Mouse (Mus musculus): ENCODE measurements around the gene Dram1.

The Dram1 gene

GRCm38 (mm10) chr10:88330695-88331094 is 48.2 kb downstream of the Dram1 start:
- CTCF ChIA-PET = interaction anchor here (0.5 to 1.7 kb wide), 8 partner anchors 13 to 1467 kb away, joined by 3 to 6 read pairs (median 4); no protein-coding TSS in a partner anchor
- POLR2A ChIA-PET = interaction anchor here in 1 of 4 experiments (0.7 kb wide), 1 partner anchor 245 kb away, joined by 3 read pairs; no protein-coding TSS in a partner anchor

GRCm38 (mm10) chr10:88328056-88328450 is 50.8 kb downstream of the Dram1 start:
- ChIA-PET CTCF (interaction anchor here in 3 of 4 experiments (0.5 to 1.5 kb wide), 16 partner anchors 8 to 1304 kb away, joined by 3 to 7 read pairs (median 4); no protein-coding TSS in a partner anchor), POLR2A (no interaction called here)

DNA sequence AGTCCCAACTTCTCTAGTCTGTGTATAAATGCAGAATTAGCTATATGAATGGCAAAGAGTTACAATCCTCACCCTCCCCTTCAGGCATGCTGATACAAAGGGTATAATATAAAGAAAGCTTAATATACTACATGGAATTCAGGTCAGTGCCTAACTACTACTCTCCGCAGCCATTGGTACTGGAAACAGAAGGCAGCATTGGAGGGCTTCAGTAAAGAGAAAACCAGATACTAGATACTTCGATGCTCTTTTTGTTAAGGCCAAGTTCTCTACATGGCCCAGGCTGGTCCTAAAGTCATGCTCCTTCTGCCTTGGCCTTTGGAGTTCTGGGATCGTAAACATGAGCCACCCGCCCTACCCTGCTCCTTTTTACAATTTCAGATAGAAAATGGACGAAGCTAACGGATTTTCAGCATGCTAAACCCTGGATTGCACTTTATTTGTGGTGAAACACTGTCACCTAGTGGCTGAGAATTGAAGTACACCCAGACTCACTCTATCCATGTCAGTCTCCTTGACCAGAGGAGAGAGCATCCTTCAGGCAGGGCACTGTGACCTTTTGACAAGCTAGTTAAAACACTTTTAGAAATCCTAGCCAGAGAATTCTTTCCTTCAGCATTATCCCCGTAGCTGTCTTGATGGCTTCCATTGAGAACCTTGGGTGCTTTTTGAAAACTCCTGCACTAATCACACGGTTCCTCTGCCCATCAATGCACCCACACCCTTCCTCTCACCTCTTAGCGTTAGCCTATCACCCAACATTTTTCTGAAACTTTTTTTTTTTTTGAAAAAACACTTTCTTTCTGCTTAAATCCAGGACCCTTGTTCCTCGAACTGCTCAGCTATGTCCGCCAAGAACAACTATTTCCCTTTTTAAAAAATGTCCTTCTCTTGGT is 51.5 kb downstream of the Dram1 start:
- ChIA-PET CTCF (interaction anchor here (0.5 to 1.5 kb wide), 22 partner anchors 8 to 1303 kb away, joined by 3 to 7 read pairs (median 3); partner anchors contain the start of gene Washc3 (in 1 of the 4)), POLR2A (interaction anchor here in 1 of 4 experiments (0.7 kb wide), 1 partner anchor 324 kb away, joined by 3 read pairs; no protein-coding TSS in a partner anchor)

- ChIA-PET POLR2A (no interaction called here), CTCF (no interaction called here)
Observed at GRCm38 (mm10) chr10:88321739-88322138, 57.1 kb downstream of the Dram1 start.

GRCm38 (mm10) chr10:88320714-88321416 is 58.0 kb downstream of the Dram1 start:
- ChIA-PET CTCF (interaction anchor here in 2 of 4 experiments (0.6 kb wide), 2 partner anchors 19 to 106 kb away, joined by 3 to 11 read pairs; no protein-coding TSS in a partner anchor), POLR2A (interaction anchor here in 1 of 4 experiments (0.6 kb wide), 1 partner anchor 410 kb away, joined by 5 read pairs; the partner anchor contains the start of gene Arl1)

GRCm38 (mm10) chr10:88318179-88318578 is 60.7 kb downstream of the Dram1 start:
- CTCF ChIA-PET = interaction anchor here in 1 of 4 experiments (0.8 kb wide), 1 partner anchor 9 kb away, joined by 3 read pairs; no protein-coding TSS in a partner anchor
- POLR2A ChIA-PET = no interaction called here

- POLR2A ChIA-PET = no interaction called here
- CTCF ChIA-PET = interaction anchor here in 1 of 4 experiments (0.6 kb wide), 1 partner anchor 13 kb away, joined by 3 read pairs; no protein-coding TSS in a partner anchor
Observed at GRCm38 (mm10) chr10:88317151-88317550, 61.7 kb downstream of the Dram1 start.

DNA sequence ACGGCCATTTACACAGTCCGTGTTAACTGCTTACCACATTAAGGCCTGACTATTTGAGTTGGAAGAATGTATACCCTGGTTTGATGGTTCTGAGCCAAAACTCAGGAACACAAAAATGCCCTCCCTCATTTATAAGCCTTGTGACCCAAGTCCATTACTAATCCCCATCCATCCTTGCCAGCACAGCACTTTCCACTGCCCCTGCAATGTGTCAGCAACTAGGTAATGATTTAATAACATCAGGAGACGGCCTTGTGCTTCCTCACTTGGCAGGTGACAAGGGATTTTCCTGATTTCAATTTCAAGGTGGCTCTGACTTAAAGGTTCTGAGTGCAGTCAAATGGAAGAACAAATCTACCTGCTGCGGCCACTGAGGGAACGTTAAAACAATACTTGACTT is 64.0 kb downstream of the Dram1 start:
- ChIA-PET CTCF (interaction anchor here in 1 of 4 experiments (1.2 kb wide), 1 partner anchor 13 kb away, joined by 3 read pairs; no protein-coding TSS in a partner anchor), POLR2A (no interaction called here)

GRCm38 (mm10) chr10:88309851-88310250 is 69.0 kb downstream of the Dram1 start:
- POLR2A ChIA-PET = interaction anchor here in 1 of 4 experiments (0.6 kb wide), 1 partner anchor 25 kb away, joined by 4 read pairs; no protein-coding TSS in a partner anchor
- CTCF ChIA-PET = no interaction called here

DNA sequence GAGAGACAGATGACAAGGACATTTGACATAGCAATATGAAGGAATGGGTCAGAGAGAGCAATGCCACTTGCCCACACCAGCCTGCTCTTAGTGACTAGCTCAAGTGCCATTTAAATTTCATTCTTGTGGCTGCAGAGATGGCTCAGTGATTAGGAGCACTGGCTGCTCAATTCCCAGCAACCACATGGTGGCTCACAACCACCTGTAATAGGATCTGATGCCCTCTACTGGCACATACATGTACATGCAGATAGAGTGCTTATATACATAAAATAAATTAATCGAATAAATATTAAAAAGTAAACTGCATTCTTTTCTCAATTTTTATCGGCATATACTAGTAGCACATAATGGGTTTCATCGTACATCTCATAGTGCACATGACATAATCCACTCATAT is 72.6 kb downstream of the Dram1 start:
- POLR2A ChIA-PET = no interaction called here
- CTCF ChIA-PET = interaction anchor here in 1 of 4 experiments (1.0 kb wide), 2 partner anchors 25 to 754 kb away, joined by 3 to 4 read pairs; no protein-coding TSS in a partner anchor

- ChIA-PET CTCF (interaction anchor here in 3 of 4 experiments (0.6 to 1.4 kb wide), 9 partner anchors 14 to 752 kb away, joined by 3 to 5 read pairs (median 4); no protein-coding TSS in a partner anchor), POLR2A (interaction anchor here in 1 of 4 experiments (0.5 kb wide), 1 partner anchor 153 kb away, joined by 4 read pairs; no protein-coding TSS in a partner anchor)
Observed at GRCm38 (mm10) chr10:88304302-88304701, 74.6 kb downstream of the Dram1 start.

GRCm38 (mm10) chr10:88303079-88303478 is 75.8 kb downstream of the Dram1 start:
- POLR2A ChIA-PET = no interaction called here
- CTCF ChIA-PET = interaction anchor here in 2 of 4 experiments (0.6 to 0.8 kb wide), 2 partner anchors 137 to 970 kb away, joined by 3 read pairs; no protein-coding TSS in a partner anchor

GRCm38 (mm10) chr10:88301802-88302470 is 76.9 kb downstream of the Dram1 start:
- ChIA-PET CTCF (interaction anchor here in 3 of 4 experiments (0.5 to 0.8 kb wide), 3 partner anchors 19 to 136 kb away, joined by 3 to 11 read pairs (median 3); no protein-coding TSS in a partner anchor), POLR2A (interaction anchor here in 1 of 4 experiments (0.6 kb wide), 1 partner anchor 277 kb away, joined by 3 read pairs; no protein-coding TSS in a partner anchor)

DNA sequence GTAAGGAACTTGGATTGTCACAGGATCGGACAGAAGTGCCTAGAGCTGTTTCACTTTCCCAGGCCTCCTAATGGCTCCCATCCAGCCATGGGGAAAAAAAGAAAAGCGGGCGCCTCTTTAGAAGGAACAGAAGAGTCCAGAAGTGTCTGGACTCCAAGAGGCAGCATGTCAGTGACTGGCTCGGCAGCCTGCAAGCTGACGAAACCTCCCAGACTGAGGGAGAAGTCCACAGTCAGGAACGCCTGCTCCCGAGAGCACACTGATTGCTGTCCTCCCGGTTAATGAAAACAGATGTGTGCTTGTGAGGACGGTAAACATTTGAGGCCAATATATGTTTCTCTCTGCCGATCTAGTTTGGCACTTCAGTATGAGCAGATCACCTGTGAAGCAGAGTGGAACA is 81.9 kb downstream of the Dram1 start:
- CTCF ChIA-PET = interaction anchor here in 1 of 4 experiments (0.7 kb wide), 1 partner anchor 11 kb away, joined by 6 read pairs; no protein-coding TSS in a partner anchor
- POLR2A ChIA-PET = no interaction called here

GRCm38 (mm10) chr10:88295091-88295490 is 83.8 kb downstream of the Dram1 start:
- POLR2A ChIA-PET = no interaction called here
- CTCF ChIA-PET = no interaction called here

DNA sequence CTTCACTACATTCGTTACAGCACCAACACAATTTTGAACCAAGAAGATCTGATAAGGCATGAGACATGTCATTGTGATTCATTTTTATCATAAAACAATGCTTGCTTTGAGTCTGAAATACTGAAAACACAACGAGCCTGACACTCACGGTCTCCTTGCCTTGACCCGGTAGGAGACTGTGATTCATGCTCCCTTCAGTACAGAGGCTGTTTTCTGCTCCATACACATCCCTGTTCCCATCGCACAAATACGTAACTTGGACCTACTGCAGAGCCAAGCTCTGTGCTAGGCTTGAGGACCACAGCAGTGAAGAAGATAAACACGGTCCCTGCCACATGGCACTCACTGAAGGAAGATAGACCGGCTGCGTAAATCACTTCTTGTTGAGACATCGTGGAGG is 90.8 kb downstream of the Dram1 start:
- CTCF ChIA-PET = no interaction called here

GRCm38 (mm10) chr10:88287261-88287660 is 91.6 kb downstream of the Dram1 start:
- ChIA-PET POLR2A (no interaction called here), CTCF (no interaction called here)

More for the DNA sequence above, 90.8 kb downstream of the Dram1 start:
- POLR2A ChIA-PET = no interaction called here

DNA sequence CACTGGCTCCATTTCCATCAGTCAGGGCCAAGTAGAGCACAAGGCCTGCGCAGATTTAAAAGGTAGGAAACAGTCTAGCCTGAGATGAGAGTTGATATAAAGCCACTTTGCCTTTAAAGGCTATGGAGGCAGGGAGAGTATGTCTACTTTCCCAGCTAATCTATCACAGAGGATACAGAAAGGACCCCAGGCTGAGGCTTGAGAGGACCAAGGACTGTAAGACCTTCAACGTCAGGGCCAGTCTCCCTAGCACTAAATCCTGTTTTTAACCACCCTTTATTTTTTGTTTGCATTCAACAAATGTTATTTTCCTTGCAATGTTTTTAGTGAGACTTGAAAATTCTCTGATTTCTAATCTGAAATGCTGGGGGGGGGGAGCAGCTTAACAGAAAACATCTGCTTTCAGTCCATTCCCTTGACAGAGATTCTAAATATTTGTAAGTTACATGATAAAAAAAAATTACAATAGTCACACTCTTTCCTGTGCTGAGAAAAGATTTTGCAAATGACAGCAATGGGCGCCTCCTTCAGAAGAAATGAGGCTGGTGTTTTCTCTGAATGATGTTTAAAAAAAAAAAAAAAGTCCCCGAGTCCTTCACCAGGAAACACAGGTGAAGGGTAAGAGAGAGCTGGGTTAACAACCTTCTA is 94.4 kb downstream of the Dram1 start:
- ChIA-PET POLR2A (interaction anchor here in 2 of 4 experiments (0.7 kb wide), 2 partner anchors 742 to 1586 kb away, joined by 3 to 5 read pairs; no protein-coding TSS in a partner anchor), CTCF (no interaction called here)
